Mouse (Mus musculus) gastrocnemius, postnatal 4 days (tissue): ENCODE results near the gene Zfp458. TPM values are rescaled to one million over a fixed set of nuclear protein-coding genes. Genes with fewer than 3 reads are reported as not detected.
"Not testable (repeated sequence)": the region's sequence is repeated elsewhere in the genome, so short reads cannot be mapped to it uniquely, and the experiment has no call there.

ENCODE experiments used
- DNase-seq, 2 experiments: peaks; one replicate each; pipeline ENCODE4 v3.0.0; 2021 to 2022; ENCODE audit warnings: low spot score in 2 of 2, mixed read lengths in 2 of 2
- long read RNA-seq, 2 experiments: library from polyadenylated mRNA; stranded (forward); transcript quantifications; one replicate each; pipeline ENCODE4 v2.0.0; 2021
- total RNA-seq, 2 experiments: library from RNA; stranded (reverse); gene quantifications; 2 replicates each; pipeline ENCODE4 v1.2.3; 2021

The Zfp458 gene
- total RNA-seq, result 1 to 10 TPM; 2.4 to 2.9 TPM
- long read RNA-seq, experiment 1, result 0 reads
- long read RNA-seq, experiment 2, result 0 reads

DNA sequence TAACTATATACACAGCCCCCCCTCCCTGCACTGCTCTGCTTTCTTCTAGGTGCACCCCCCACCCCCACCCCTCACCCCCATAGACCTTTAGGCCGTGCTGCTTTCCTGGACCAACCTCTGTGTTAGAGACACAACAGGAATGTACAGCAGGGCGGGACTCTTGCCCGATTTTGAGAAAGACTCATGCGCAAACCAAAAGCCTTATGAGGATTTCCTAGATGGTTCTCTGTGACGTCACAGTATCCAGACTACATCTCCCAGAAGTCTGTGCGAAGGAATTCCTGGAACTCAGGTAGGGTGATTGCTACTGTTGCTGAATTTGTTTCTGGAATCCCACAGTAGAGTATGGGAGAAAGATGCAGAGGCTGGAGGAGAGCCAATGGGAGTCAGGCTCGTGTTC is at the start of gene Zfp458:
Gene Zfp458, minus strand, starts transcription at position 153 of the 400 bp plus-strand sequence.
- no peak for DNase-seq

DNA sequence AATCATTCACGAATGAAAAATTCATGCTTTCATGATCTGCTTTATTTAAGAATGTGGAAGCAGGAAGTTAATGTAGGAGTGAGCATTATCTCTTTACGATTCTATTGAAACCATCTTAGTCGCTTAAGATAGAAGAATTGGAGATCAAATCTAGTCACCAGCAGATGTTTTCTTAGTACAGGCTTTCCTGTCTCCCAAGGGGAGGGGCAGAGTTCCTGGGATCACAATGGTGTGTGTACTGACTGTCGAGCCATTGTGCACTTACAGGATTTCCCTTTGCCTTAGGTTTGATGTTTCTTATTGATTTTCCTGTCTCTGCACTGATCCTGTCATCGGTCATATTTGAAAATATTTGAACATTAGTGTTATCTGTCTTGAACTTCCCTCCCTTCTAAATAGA is 28.5 kb upstream of the Zfp458 start:
- no peak for DNase-seq

GRCm38 (mm10) chr13:67305822-67306672 is 27.8 kb upstream of the Zfp458 start, which contains the start of gene Zfp457:
TSS of gene Zfp457 (minus strand) at chr13:67306485.
- peak; percentile 52 to 81 for DNase-seq

GRCm38 (mm10) chr13:67269383-67270065 is 8.7 kb downstream of the Zfp458 start:
- not testable (repeated sequence) for DNase-seq

GRCm38 (mm10) chr13:67268568-67269369 is 9.5 kb downstream of the Zfp458 start:
- DNase-seq, result peak in 1 of 2 experiments; percentile 46

- DNase-seq, result no peak
Observed at GRCm38 (mm10) chr13:67214015-67214607, 64.2 kb downstream of the Zfp458 start.

Other genes starting within 250 kb of the Zfp458 start
- 1 to 10 TPM; 1.5 to 1.8 TPM for gene Zfp712, start 217.3 kb downstream of the Zfp458 start, total RNA-seq
- gene Zfp708, start 180.5 kb downstream of the Zfp458 start, total RNA-seq, result 1 to 10 TPM; 1.3 to 1.7 TPM
- gene Gm28557, start 169.9 kb downstream of the Zfp458 start, total RNA-seq, result 1 to 10 TPM; 2.0 to 2.3 TPM
- under 1 TPM; 0.15 to 0.26 TPM for gene Rslcan18, start 162.2 kb downstream of the Zfp458 start, total RNA-seq
- gene Zfp759, start 156.8 kb downstream of the Zfp458 start, total RNA-seq, result 1 to 10 TPM; 2.8 to 3.4 TPM
- gene Rsl1, start 105.3 kb downstream of the Zfp458 start, total RNA-seq, result 1 to 10 TPM; 1.8 to 2.4 TPM
- gene Zfp455, start 84.0 kb downstream of the Zfp458 start, total RNA-seq, result 1 to 10 TPM in 1 of 2 experiments, under 1 TPM in 1; 0.81 to 1.1 TPM
- 1 to 10 TPM; 1.1 TPM for gene Zfp457, start 28.0 kb upstream of the Zfp458 start, total RNA-seq
- gene Zfp595, start 54.1 kb upstream of the Zfp458 start, total RNA-seq, result 1 to 10 TPM; 1.7 to 2.7 TPM
- gene Gm28044, start 82.1 kb upstream of the Zfp458 start, total RNA-seq, result 1 to 10 TPM in 1 of 2 experiments, under 1 TPM in 1; 0.93 to 1.5 TPM
- 1 to 10 TPM; 1.3 to 1.5 TPM for gene Zfp953, start 82.1 kb upstream of the Zfp458 start, total RNA-seq
- not detected for gene Gm28041, start 97.3 kb upstream of the Zfp458 start, total RNA-seq
- gene Zfp456, start 97.3 kb upstream of the Zfp458 start, total RNA-seq, result under 1 TPM; 0.47 to 0.61 TPM
- gene Zfp429, start 121.4 kb upstream of the Zfp458 start, total RNA-seq, result 1 to 10 TPM; 2.0 to 2.4 TPM
- gene Zfp459, start 143.0 kb upstream of the Zfp458 start, total RNA-seq, result under 1 TPM; 0.49 to 0.86 TPM
- gene Zfp874a, start 173.2 kb upstream of the Zfp458 start, total RNA-seq, result 1 to 10 TPM; 4.0 to 5.5 TPM
- gene Zfp874b, start 205.8 kb upstream of the Zfp458 start, total RNA-seq, result 1 to 10 TPM; 5.5 to 6.4 TPM
- gene Zfp58, start 222.1 kb upstream of the Zfp458 start, total RNA-seq, result 1 to 10 TPM; 4.4 to 5.8 TPM
- not detected for gene Gm26965, start 247.7 kb upstream of the Zfp458 start, total RNA-seq
- 1 to 10 TPM; 8.4 to 8.6 TPM for gene Zfp87, start 247.7 kb upstream of the Zfp458 start, total RNA-seq